Mouse (Mus musculus): ENCODE results near the gene Gm26992. TPM values are rescaled to one million over a fixed set of nuclear protein-coding genes. Genes with fewer than 3 reads are reported as not detected.

Gm26992 gene
- polyA plus RNA-seq, 1 experiment from 2014 or later = not detected

DNA sequence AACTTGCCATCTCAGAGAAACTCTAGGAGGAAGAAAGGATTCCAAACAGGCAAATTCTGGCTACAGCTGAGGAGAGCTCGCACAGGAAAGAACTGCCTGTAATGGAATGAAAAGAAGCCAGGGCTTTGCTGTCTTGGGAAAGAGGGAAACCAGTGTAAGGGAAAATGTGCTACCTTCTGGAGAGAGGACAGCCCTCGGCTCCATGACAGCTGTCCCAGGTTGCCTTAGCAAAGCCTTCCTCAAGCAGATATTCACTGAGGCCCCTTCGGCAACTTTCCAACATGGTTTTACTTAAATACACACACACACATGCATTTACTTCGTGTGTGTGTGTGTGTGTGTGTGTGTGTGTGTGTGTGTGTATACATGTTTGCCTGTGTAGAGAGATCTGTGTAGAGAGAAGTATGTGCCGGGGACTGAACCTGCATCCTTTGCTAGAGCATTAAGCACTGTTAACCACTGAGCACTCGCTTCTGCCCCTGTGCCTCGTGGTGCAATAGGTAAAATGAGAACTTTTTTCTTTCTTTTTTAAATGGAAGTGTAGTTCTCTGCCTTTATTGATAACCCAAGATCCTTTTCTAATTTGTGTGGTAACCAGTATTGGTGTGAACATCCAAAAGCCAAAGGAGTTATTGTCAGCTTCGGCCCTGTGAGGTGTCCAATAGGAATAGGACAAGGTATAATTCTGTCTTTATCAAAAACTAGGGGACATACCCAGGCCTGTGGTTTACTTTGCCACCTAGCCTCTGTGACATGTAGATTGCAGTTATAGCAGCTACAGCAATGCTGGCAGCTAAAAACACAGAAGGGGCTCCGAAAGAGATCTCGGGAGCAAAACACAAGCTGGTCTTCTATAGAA is 70.8 kb downstream of the Gm26992 start:
- H3K9ac ChIP-seq = peak overlapping the region; percentile 63
- 0 out of 2 replicates have a peak, but pooled peaks cover under 1% of the 10 kb centered on the region for H3K36me3 ChIP-seq
- H3K27me3 ChIP-seq = no peaks in the 10 kb centered on the region
- WGBS = 39% methylated on average over 10 of the region's 10 CpGs
- peaks cover 3% of the 10 kb centered on the region; the same call in 1 of the 2 replicates for H3K4me1 ChIP-seq
- H3K27ac ChIP-seq = peak overlapping the region; percentile 86
- peak overlapping the region; percentile 62 for H3K4me2 ChIP-seq (replicated peaks)
- ATAC-seq (ENCODE audit: low FRiP score, low read depth) = 0 out of 2 replicates have a peak, but pooled peaks have one; percentile 20
- H3K4me3 ChIP-seq = peak overlapping the region; percentile 57
- no peaks in the 10 kb centered on the region for H3K9me3 ChIP-seq

DNA sequence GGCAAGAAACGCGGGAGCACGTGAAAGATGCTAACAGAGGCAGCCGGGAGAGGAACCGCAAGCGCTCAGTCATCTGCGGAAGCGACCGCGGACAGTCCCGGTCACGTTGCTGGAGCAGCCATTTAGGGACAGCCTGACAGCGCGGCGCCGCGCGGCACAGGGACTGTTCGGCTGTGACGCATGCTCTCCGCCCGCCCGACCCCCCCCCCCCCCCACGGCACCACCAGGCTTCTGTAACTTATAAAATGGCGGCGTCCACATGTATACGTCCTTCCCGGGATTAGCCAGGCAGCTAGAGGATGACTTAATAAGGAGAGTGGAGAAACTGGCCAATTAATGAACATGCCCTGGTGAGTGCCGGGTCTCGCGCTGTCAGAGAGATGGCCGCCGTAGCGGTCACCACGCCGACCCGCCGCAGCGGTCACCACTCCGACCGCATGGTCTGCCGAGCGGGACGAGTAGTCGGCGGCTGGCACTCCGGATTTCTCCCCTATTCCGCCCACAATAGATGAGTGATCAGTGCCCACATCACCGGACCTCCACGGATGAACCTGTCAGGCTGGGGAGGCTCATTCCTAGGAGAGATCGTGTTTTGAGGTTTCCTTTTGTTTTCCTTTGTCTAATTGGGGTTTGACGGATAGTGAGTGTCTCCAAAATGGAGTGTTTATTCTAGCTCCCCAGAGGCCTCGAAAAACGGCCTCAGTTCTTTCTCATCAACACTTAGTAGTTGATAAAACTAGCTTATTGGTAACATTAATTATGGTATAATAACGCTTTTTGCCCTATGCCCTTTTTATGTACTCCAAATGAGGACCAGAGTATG is 71.8 kb downstream of the Gm26992 start:
- Histone ChIP-seq H3K9me3 (no peaks in the 10 kb centered on the region), H3K4me1 (peaks cover 3% of the 10 kb centered on the region; the same call in 1 of the 2 replicates), H3K27me3 (no peaks in the 10 kb centered on the region), H3K9ac (peak overlapping the region; percentile 79), H3K4me2 (replicated peaks) (peak overlapping the region; percentile 62), H3K36me3 (0 out of 2 replicates have a peak, but pooled peaks cover 6% of the 10 kb centered on the region), H3K27ac (peak overlapping the region; percentile 86), H3K4me3 (peak overlapping the region; percentile 57)
- 0% methylated on average over 48 of the region's 55 CpGs for WGBS
- ATAC-seq (ENCODE audit: low FRiP score, low read depth) = peak; percentile 94

DNA sequence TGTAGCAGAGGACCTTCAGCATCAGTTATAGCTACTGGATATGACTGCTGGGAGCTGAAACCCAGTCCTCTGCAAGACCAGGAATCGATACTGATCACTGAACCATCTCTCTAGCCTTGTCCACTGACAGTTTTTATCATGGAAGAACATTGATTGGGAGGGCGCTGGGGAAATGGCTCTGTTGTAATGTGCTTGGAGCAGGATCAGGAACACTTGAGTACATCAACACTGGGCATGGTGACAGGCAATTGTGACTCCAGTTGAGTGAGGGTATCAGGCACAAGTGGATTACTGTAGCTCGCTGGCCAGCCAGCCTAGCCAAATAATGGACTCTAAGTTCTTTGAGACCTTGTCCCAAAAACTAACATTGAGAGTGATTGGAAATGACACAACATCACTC is 77.6 kb downstream of the Gm26992 start:
- H3K4me2 ChIP-seq (replicated peaks) = no peak overlapping the region

GRCm38 (mm10) chrX:103500137-103500536 is 78.3 kb downstream of the Gm26992 start:
- Histone ChIP-seq H3K4me2 (replicated peaks) (no peak overlapping the region), H3K9me3 (no peaks in the 10 kb centered on the region), H3K4me1 (no peaks in the 10 kb centered on the region), H3K27me3 (no peaks in the 10 kb centered on the region), H3K9ac (no peak overlapping the region), H3K4me3 (no peak overlapping the region), H3K36me3 (peaks cover 29% of the 10 kb centered on the region), H3K27ac (no peak overlapping the region)
- 90% methylated on average over 2 of the region's 2 CpGs for WGBS
- no peak for ATAC-seq (ENCODE audit: low FRiP score, low read depth)

More for the DNA sequence above, 77.6 kb downstream of the Gm26992 start:
- no peak overlapping the region for H3K4me3 ChIP-seq
- no peaks in the 10 kb centered on the region for H3K9me3 ChIP-seq
- H3K9ac ChIP-seq = no peak overlapping the region
- H3K27me3 ChIP-seq = no peaks in the 10 kb centered on the region
- ATAC-seq (ENCODE audit: low FRiP score, low read depth) = no peak
- peaks cover 26% of the 10 kb centered on the region for H3K36me3 ChIP-seq
- 90% methylated on average over 3 of the region's 3 CpGs for WGBS
- no peaks in the 10 kb centered on the region for H3K4me1 ChIP-seq
- no peak overlapping the region for H3K27ac ChIP-seq

DNA sequence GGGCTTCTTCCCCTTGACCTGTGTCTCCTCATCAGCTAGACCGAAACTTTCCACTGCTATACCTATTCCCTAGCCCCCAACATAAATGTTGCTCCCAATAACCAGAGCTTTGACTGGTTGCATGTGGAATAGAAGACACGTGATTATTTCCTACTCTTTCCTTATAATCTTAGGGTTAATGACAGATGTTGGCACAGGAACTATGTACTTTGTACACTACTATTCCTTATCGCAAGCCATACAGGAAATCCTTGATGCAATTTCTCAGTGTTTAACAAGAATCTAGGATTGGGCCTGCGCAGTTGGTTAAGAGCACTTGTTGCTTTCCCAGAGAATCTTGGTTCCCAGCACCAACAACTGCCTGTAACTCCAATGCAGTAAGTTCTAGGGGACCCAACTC is 86.4 kb downstream of the Gm26992 start:
- no peak overlapping the region for H3K4me3 ChIP-seq

DNA sequence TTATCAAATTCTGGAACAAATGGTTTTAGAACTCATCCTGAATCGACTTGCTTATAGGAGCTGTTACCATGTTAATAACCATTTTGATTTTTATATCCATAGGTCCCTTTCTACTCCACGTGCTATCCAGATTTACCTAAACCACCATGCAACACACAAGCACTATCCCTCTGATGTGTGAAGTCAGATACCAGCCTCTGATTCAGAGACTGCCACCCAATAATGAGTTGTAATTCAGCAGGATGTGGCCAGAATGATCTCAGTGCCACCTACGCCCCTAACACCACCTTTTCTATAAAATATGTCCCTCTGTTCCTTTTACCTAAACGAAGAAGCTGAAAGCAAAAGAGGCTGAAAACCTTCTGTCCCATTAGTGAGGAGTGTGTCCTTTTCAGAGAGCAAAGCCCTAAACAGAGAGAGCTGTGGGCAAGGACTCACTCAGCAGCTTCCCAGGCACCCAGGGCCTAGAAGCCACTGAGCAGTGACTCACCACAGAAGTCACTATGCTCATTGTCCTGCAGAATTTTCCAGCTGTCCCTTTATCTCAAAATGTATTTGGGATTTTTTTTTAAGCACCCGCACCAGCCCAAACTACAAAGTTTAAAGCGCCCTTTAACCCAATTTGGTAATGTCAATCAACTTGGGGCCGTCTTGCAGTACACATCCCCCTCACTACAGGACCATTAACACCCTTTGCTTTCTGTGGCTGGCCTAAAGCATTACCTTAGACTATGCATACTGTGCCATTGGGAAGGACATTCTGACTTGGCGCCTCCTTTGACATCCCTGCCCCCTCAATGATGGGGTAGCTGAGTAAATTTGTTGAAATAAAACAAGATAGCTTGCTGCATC is 87.6 kb downstream of the Gm26992 start:
- no peak overlapping the region for H3K4me2 ChIP-seq (replicated peaks)
- peaks cover 24% of the 10 kb centered on the region; the same call in 1 of the 2 replicates for H3K36me3 ChIP-seq
- H3K27ac ChIP-seq = no peak overlapping the region
- 72% methylated on average over 8 of the region's 8 CpGs for WGBS
- H3K9me3 ChIP-seq = no peaks in the 10 kb centered on the region
- no peaks in the 10 kb centered on the region for H3K4me1 ChIP-seq
- H3K27me3 ChIP-seq = no peaks in the 10 kb centered on the region
- H3K4me3 ChIP-seq = no peak overlapping the region
- ATAC-seq (ENCODE audit: low FRiP score, low read depth) = no peak
- no peak overlapping the region for H3K9ac ChIP-seq

More for the DNA sequence above, 86.4 kb downstream of the Gm26992 start:
- Histone ChIP-seq H3K4me2 (replicated peaks) (no peak overlapping the region), H3K36me3 (peaks cover 27% of the 10 kb centered on the region), H3K9ac (no peak overlapping the region), H3K4me1 (no peaks in the 10 kb centered on the region), H3K9me3 (no peaks in the 10 kb centered on the region), H3K27ac (no peak overlapping the region), H3K27me3 (no peaks in the 10 kb centered on the region)
- no peak for ATAC-seq (ENCODE audit: low FRiP score, low read depth)
- WGBS = 98% methylated on average over 4 of the region's 4 CpGs

DNA sequence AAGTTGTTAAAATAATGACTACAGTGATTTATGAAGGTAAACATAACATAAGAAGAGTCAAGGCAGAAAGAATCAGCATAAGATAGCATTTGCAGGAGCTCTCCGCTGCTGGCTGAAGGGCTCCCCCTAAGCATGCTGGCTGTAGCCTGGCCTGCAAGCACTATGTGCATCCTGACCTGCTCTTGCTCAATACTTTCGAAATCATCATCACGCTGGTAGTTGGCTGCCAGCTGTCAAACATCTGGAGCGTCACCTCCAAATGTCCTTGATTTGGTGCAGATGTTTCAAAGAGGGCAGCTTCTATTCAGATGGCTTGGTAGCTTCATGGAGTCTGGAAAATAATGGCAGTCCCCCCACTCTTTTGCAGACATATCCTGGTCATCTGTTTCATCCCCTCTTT is 93.0 kb downstream of the Gm26992 start:
- 39% methylated on average over 4 of the region's 4 CpGs for WGBS
- no peaks in the 10 kb centered on the region for H3K4me1 ChIP-seq
- ATAC-seq (ENCODE audit: low FRiP score, low read depth) = no peak

GRCm38 (mm10) chrX:103515346-103515745 is 93.5 kb downstream of the Gm26992 start:
- Histone ChIP-seq H3K4me3 (no peak overlapping the region), H3K4me1 (no peaks in the 10 kb centered on the region), H3K27me3 (no peaks in the 10 kb centered on the region), H3K9ac (no peak overlapping the region), H3K27ac (no peak overlapping the region), H3K9me3 (no peaks in the 10 kb centered on the region), H3K4me2 (replicated peaks) (no peak overlapping the region), H3K36me3 (no peaks in the 10 kb centered on the region)
- ATAC-seq (ENCODE audit: low FRiP score, low read depth) = no peak
- WGBS = 90% methylated on average over 1 of the region's 1 CpGs

More for the DNA sequence above, 93.0 kb downstream of the Gm26992 start:
- Histone ChIP-seq H3K27me3 (no peaks in the 10 kb centered on the region), H3K9ac (no peak overlapping the region), H3K36me3 (no peaks in the 10 kb centered on the region), H3K9me3 (no peaks in the 10 kb centered on the region), H3K27ac (no peak overlapping the region), H3K4me2 (replicated peaks) (no peak overlapping the region), H3K4me3 (no peak overlapping the region)

- 93% methylated on average over 2 of the region's 2 CpGs for WGBS
- Histone ChIP-seq H3K9me3 (no peaks in the 10 kb centered on the region), H3K4me1 (no peaks in the 10 kb centered on the region), H3K27me3 (no peaks in the 10 kb centered on the region), H3K27ac (no peak overlapping the region), H3K4me3 (no peak overlapping the region), H3K36me3 (no peaks in the 10 kb centered on the region), H3K9ac (no peak overlapping the region), H3K4me2 (replicated peaks) (no peak overlapping the region)
- no peak for ATAC-seq (ENCODE audit: low FRiP score, low read depth)
Measured at GRCm38 (mm10) chrX:103518798-103519197, 97.0 kb downstream of the Gm26992 start.

- ATAC-seq (ENCODE audit: low FRiP score, low read depth) = 0 out of 2 replicates have a peak, but pooled peaks have one; percentile 32
- Histone ChIP-seq H3K4me2 (replicated peaks) (no peak overlapping the region), H3K36me3 (no peaks in the 10 kb centered on the region), H3K9ac (no peak overlapping the region), H3K4me3 (no peak overlapping the region), H3K27ac (no peak overlapping the region), H3K27me3 (no peaks in the 10 kb centered on the region), H3K4me1 (no peaks in the 10 kb centered on the region), H3K9me3 (no peaks in the 10 kb centered on the region)
- 79% methylated on average over 3 of the region's 3 CpGs for WGBS
Measured at GRCm38 (mm10) chrX:103519547-103519946, 97.7 kb downstream of the Gm26992 start.

- H3K9me3 ChIP-seq = no peaks in the 10 kb centered on the region
- ATAC-seq (ENCODE audit: low FRiP score, low read depth) = no peak
- no peaks in the 10 kb centered on the region for H3K4me1 ChIP-seq
- no peak overlapping the region for H3K27ac ChIP-seq
- no peaks in the 10 kb centered on the region for H3K27me3 ChIP-seq
- no peak overlapping the region for H3K4me3 ChIP-seq
- H3K9ac ChIP-seq = no peak overlapping the region
- H3K36me3 ChIP-seq = no peaks in the 10 kb centered on the region
- H3K4me2 ChIP-seq (replicated peaks) = no peak overlapping the region
- 67% methylated on average over 4 of the region's 4 CpGs for WGBS
Measured at GRCm38 (mm10) chrX:103521221-103521716, 99.5 kb downstream of the Gm26992 start.
